Mouse (Mus musculus): ENCODE measurements at regions not wholly inside any gene's neighbourhood (a gene's known extent, or its start where the extent isn't known, plus 50 kb on each side); places are given as distances from the start of the nearest gene placed in this dataset.
A peak's percentile ranks its signal among the peaks of the same experiment; 100 is the strongest.

DNA sequence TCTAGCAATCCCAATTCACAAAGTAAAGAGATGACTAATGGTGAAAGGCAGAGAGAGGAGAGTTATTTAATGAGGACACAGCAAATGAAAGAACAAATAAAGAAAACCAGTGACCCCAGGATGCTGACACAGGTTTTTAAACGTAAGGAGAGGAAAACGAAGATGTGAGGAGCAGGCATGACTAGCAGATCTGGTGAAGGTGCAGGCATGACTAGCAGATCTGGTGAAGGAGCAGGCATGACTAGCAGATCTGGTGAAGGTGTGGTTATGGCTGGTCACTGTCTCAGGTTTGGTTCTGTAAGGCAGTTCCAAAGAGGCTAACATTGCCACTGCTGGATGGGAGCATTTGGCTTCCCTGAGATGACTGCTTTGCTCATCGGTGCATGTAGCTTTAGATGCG is 57.0 kb downstream of the Mbl2 start:
- H3K4me3 ChIP-seq (ENCODE audit: low read length), result no peak overlapping the region
- no peak for ATAC-seq
- no peaks in the 10 kb centered on the region for H3K4me1 ChIP-seq (ENCODE audit: control insufficient read depth, insufficient read depth, low read length)
- H3K27ac ChIP-seq (ENCODE audit: low read length), result no peak overlapping the region
- no peaks in the 10 kb centered on the region for H3K36me3 ChIP-seq (ENCODE audit: control insufficient read depth, insufficient read depth, low read length)
- WGBS, result 68% methylated on average over 4 of the region's 4 CpGs
- no peaks in the 10 kb centered on the region for H3K27me3 ChIP-seq (replicated peaks; ENCODE audit: control insufficient read depth, insufficient read depth, low read length)
- no peaks in the 10 kb centered on the region for H3K9me3 ChIP-seq (ENCODE audit: control insufficient read depth, low read length)
- H3K4me2 ChIP-seq (ENCODE audit: low read depth, low read length), result no peak overlapping the region
- H3K9ac ChIP-seq (ENCODE audit: low read depth, low read length), result no peak overlapping the region

GRCm38 (mm10) chr19:30295263-30295704 is 62.5 kb downstream of the Mbl2 start:
- Histone ChIP-seq H3K9me3 (ENCODE audit: control insufficient read depth, low read length) (no peaks in the 10 kb centered on the region), H3K27ac (ENCODE audit: low read length) (no peak overlapping the region), H3K4me2 (ENCODE audit: low read depth, low read length) (peak overlapping the region; percentile 25; the same call in 1 of the 2 replicates), H3K4me1 (ENCODE audit: control insufficient read depth, insufficient read depth, low read length) (no peaks in the 10 kb centered on the region), H3K9ac (ENCODE audit: low read depth, low read length) (no peak overlapping the region), H3K36me3 (ENCODE audit: control insufficient read depth, insufficient read depth, low read length) (no peaks in the 10 kb centered on the region), H3K27me3 (replicated peaks; ENCODE audit: control insufficient read depth, insufficient read depth, low read length) (no peaks in the 10 kb centered on the region), H3K4me3 (ENCODE audit: low read length) (no peak overlapping the region)
- WGBS, result 29% methylated on average over 15 of the region's 15 CpGs
- ATAC-seq, result no peak

DNA sequence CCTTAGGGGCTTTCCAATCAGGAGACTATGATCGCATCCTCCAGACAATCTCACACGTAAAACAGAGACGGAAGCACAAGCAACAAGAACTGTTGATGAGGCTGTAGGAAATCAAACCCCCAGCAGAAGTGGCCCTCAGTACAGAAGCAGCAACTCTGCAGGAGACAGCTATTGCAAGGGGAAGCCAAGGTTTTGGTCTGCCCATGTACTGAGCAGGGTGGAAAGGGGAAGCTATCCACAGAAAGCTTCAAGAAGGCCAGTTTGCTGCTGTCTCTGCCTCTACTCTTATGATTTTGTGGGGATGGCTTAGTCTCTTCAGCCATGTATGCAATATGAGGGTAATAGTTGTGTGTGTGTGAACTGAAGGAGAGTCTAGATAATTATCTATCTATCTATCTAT is 63.3 kb downstream of the Mbl2 start:
- H3K27ac ChIP-seq (ENCODE audit: low read length), result no peak overlapping the region
- WGBS, result 92% methylated on average over 3 of the region's 3 CpGs
- no peaks in the 10 kb centered on the region for H3K36me3 ChIP-seq (ENCODE audit: control insufficient read depth, insufficient read depth, low read length)

GRCm38 (mm10) chr19:30299536-30299935 is 66.8 kb downstream of the Mbl2 start:
- no peak for ATAC-seq
- Histone ChIP-seq H3K27me3 (replicated peaks; ENCODE audit: control insufficient read depth, insufficient read depth, low read length) (no peaks in the 10 kb centered on the region), H3K4me2 (ENCODE audit: low read depth, low read length) (no peak overlapping the region), H3K27ac (ENCODE audit: low read length) (no peak overlapping the region), H3K9ac (ENCODE audit: low read depth, low read length) (no peak overlapping the region), H3K4me1 (ENCODE audit: control insufficient read depth, insufficient read depth, low read length) (no peaks in the 10 kb centered on the region), H3K9me3 (ENCODE audit: control insufficient read depth, low read length) (no peaks in the 10 kb centered on the region), H3K4me3 (ENCODE audit: low read length) (no peak overlapping the region), H3K36me3 (ENCODE audit: control insufficient read depth, insufficient read depth, low read length) (no peaks in the 10 kb centered on the region)
- WGBS, result 84% methylated on average over 3 of the region's 3 CpGs

More for the DNA sequence above, 63.3 kb downstream of the Mbl2 start:
- Histone ChIP-seq H3K9me3 (ENCODE audit: control insufficient read depth, low read length) (no peaks in the 10 kb centered on the region), H3K4me3 (ENCODE audit: low read length) (no peak overlapping the region), H3K27me3 (replicated peaks; ENCODE audit: control insufficient read depth, insufficient read depth, low read length) (no peaks in the 10 kb centered on the region), H3K9ac (ENCODE audit: low read depth, low read length) (no peak overlapping the region), H3K4me2 (ENCODE audit: low read depth, low read length) (no peak overlapping the region), H3K4me1 (ENCODE audit: control insufficient read depth, insufficient read depth, low read length) (no peaks in the 10 kb centered on the region)
- no peak for ATAC-seq

DNA sequence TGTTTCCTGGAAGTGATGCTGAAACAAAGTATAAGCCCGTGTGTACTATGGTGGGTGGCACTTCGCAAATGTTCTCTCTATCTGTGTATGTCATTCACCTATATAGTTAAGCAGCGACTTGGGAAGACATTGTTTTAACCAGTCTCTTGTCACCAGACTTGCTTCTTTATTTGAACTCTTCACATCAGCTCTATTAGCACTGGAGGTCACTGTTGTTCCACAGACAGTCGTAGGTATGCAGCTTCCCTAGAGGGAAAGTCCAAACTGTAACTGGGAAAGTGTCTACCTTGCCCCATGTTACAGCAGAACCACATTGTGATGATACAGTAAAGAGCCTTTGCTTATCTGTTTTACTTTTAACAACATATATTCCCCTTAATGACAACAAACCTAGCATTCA is 69.5 kb downstream of the Mbl2 start:
- Histone ChIP-seq H3K4me3 (ENCODE audit: low read length) (no peak overlapping the region), H3K9me3 (ENCODE audit: control insufficient read depth, low read length) (no peaks in the 10 kb centered on the region), H3K4me2 (ENCODE audit: low read depth, low read length) (no peak overlapping the region), H3K27me3 (replicated peaks; ENCODE audit: control insufficient read depth, insufficient read depth, low read length) (no peaks in the 10 kb centered on the region), H3K27ac (ENCODE audit: low read length) (no peak overlapping the region), H3K4me1 (ENCODE audit: control insufficient read depth, insufficient read depth, low read length) (no peaks in the 10 kb centered on the region), H3K36me3 (ENCODE audit: control insufficient read depth, insufficient read depth, low read length) (no peaks in the 10 kb centered on the region), H3K9ac (ENCODE audit: low read depth, low read length) (no peak overlapping the region)
- WGBS, result 76% methylated on average over 4 of the region's 4 CpGs
- no peak for ATAC-seq

- ATAC-seq, result no peak
- H3K36me3 ChIP-seq (ENCODE audit: control insufficient read depth, insufficient read depth, low read length), result no peaks in the 10 kb centered on the region
- H3K9ac ChIP-seq (ENCODE audit: low read depth, low read length), result no peak overlapping the region
- no peak overlapping the region for H3K4me2 ChIP-seq (ENCODE audit: low read depth, low read length)
- no peaks in the 10 kb centered on the region for H3K27me3 ChIP-seq (replicated peaks; ENCODE audit: control insufficient read depth, insufficient read depth, low read length)
- 80% methylated on average over 2 of the region's 2 CpGs for WGBS
- no peak overlapping the region for H3K27ac ChIP-seq (ENCODE audit: low read length)
- no peaks in the 10 kb centered on the region for H3K4me1 ChIP-seq (ENCODE audit: control insufficient read depth, insufficient read depth, low read length)
- H3K4me3 ChIP-seq (ENCODE audit: low read length), result no peak overlapping the region
- H3K9me3 ChIP-seq (ENCODE audit: control insufficient read depth, low read length), result no peaks in the 10 kb centered on the region
Observed at GRCm38 (mm10) chr19:30306379-30306778, 73.6 kb downstream of the Mbl2 start.

DNA sequence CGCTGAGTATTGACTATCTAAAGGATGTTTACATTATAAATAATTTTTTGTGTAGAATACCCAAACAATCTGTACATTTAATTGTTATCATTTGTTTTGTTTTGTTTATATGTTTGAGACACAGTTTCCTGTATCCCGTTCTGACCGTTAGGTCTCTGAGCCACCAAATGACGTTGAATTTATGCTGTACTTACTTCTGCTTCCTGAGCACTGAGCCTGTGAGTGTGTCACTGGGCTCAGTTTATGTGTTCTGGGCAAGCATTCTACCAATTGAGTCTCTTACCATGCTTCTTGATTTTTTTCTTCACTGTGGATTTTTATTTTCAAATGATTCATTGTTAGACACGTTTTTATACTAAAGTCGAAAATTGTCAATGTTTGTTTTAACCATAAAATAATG is 74.2 kb downstream of the Mbl2 start:
- Histone ChIP-seq H3K4me3 (ENCODE audit: low read length) (no peak overlapping the region), H3K27ac (ENCODE audit: low read length) (no peak overlapping the region), H3K4me2 (ENCODE audit: low read depth, low read length) (no peak overlapping the region), H3K4me1 (ENCODE audit: control insufficient read depth, insufficient read depth, low read length) (no peaks in the 10 kb centered on the region), H3K36me3 (ENCODE audit: control insufficient read depth, insufficient read depth, low read length) (no peaks in the 10 kb centered on the region), H3K9me3 (ENCODE audit: control insufficient read depth, low read length) (no peaks in the 10 kb centered on the region), H3K9ac (ENCODE audit: low read depth, low read length) (no peak overlapping the region), H3K27me3 (replicated peaks; ENCODE audit: control insufficient read depth, insufficient read depth, low read length) (no peaks in the 10 kb centered on the region)
- 59% methylated on average over 6 of the region's 6 CpGs for WGBS
- no peak for ATAC-seq

GRCm38 (mm10) chr19:30317314-30317713 is 84.6 kb downstream of the Mbl2 start:
- Histone ChIP-seq H3K36me3 (ENCODE audit: control insufficient read depth, insufficient read depth, low read length) (no peaks in the 10 kb centered on the region), H3K4me3 (ENCODE audit: low read length) (no peak overlapping the region), H3K4me2 (ENCODE audit: low read depth, low read length) (no peak overlapping the region), H3K27me3 (replicated peaks; ENCODE audit: control insufficient read depth, insufficient read depth, low read length) (no peaks in the 10 kb centered on the region), H3K27ac (ENCODE audit: low read length) (no peak overlapping the region), H3K9ac (ENCODE audit: low read depth, low read length) (no peak overlapping the region), H3K9me3 (ENCODE audit: control insufficient read depth, low read length) (no peaks in the 10 kb centered on the region), H3K4me1 (ENCODE audit: control insufficient read depth, insufficient read depth, low read length) (no peaks in the 10 kb centered on the region)
- WGBS, result 84% methylated on average over 3 of the region's 3 CpGs
- no peak for ATAC-seq

DNA sequence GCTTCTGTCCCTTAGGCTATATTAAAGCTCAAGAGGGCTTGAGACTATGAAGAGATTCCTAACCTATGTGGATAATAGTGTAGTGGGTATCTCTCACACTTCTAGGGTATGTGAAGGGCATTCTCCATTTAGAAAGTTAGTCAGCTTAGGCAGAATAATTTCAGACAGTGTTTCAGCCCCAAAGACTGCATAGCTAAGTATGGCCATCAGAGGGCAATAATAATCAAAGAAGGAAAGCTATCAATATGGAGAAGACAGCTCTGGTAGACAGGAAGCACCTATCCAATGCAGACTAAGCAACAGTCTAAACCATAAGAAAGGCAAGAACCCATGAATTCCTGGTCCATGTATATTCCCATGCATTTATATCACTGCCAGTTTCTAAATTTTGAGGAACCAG is 95.0 kb downstream of the Mbl2 start:
- H3K36me3 ChIP-seq (ENCODE audit: control insufficient read depth, insufficient read depth, low read length), result no peaks in the 10 kb centered on the region
- no peaks in the 10 kb centered on the region for H3K9me3 ChIP-seq (ENCODE audit: control insufficient read depth, low read length)
- H3K4me1 ChIP-seq (ENCODE audit: control insufficient read depth, insufficient read depth, low read length), result no peaks in the 10 kb centered on the region
- no peak overlapping the region for H3K4me3 ChIP-seq (ENCODE audit: low read length)
- H3K27ac ChIP-seq (ENCODE audit: low read length), result no peak overlapping the region
- no peak overlapping the region for H3K4me2 ChIP-seq (ENCODE audit: low read depth, low read length)
- H3K9ac ChIP-seq (ENCODE audit: low read depth, low read length), result no peak overlapping the region
- no peaks in the 10 kb centered on the region for H3K27me3 ChIP-seq (replicated peaks; ENCODE audit: control insufficient read depth, insufficient read depth, low read length)
- no peak for ATAC-seq

- H3K4me1 ChIP-seq (ENCODE audit: control insufficient read depth, insufficient read depth, low read length), result no peaks in the 10 kb centered on the region
- no peaks in the 10 kb centered on the region for H3K9me3 ChIP-seq (ENCODE audit: control insufficient read depth, low read length)
- H3K27me3 ChIP-seq (replicated peaks; ENCODE audit: control insufficient read depth, insufficient read depth, low read length), result no peaks in the 10 kb centered on the region
- H3K9ac ChIP-seq (ENCODE audit: low read depth, low read length), result no peak overlapping the region
- no peaks in the 10 kb centered on the region for H3K36me3 ChIP-seq (ENCODE audit: control insufficient read depth, insufficient read depth, low read length)
- 80% methylated on average over 4 of the region's 4 CpGs for WGBS
- no peak overlapping the region for H3K4me2 ChIP-seq (ENCODE audit: low read depth, low read length)
- ATAC-seq, result no peak
- H3K4me3 ChIP-seq (ENCODE audit: low read length), result no peak overlapping the region
- no peak overlapping the region for H3K27ac ChIP-seq (ENCODE audit: low read length)
Observed at GRCm38 (mm10) chr19:30328886-30329285, 96.1 kb downstream of the Mbl2 start.

All from intestine, embryonic 16.5 days (tissue).